Mouse (Mus musculus) neural tube, embryonic 10.5 days (tissue): Measurements from ENCODE around the gene Akap17b.
"Not testable (repeated sequence)": the region's sequence is repeated elsewhere in the genome, so short reads cannot be mapped to it uniquely, and the experiment has no call there.

Source experiments
- DNase-seq: peaks from one replicate; pipeline ENCODE4 v3.0.0-alpha.2; 2017; ENCODE audit warnings: low spot score; ENCODE audit errors: extremely low spot score

Akap17b gene

DNA sequence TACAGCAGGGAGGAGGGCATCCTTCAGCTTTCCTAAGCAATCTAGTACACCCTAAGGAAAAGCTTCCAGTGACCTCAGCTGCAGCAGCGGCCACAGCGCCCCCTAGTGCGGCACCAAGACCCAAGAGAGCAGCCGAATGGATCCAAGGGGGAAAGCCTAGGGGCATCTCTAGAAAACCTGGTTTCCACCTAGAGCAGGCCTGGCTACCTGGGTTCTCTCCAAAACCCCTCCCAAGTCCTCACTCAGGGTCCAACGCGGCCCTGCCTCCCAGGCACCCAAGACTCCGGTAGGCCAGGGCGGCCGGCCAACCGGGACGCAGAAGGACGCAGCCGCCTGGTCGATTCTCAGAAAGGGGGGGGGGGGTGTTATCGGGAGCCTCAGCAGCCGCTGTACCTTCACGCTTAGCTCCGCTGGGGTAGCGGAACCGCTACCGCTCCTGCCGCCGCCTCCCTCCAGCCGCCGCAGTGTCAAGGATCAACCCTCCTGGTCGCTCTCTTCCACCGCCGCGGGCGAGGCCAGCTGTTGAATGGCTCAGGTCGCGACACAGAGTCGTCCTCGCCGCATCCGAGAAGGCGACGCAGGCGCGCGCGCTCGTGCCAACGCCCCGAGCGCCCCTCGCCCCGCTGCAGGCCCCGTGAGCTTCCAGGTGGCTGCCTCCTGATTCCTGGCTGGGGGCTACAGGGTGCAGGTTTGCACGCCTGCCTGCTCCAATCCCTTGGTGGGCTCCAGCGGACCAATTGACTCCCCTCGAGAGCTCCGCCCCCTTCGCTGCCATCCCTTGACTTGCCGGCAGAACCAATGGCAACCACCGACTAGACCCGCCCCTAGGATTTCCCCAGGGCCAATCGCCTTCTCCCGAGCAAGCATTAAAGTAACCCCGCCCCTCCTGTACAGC lies at the start of gene Akap17b:
TSS of gene Akap17b (minus strand) at position 739 of the 895 bp plus-strand sequence.
- DNase-seq, result peak; percentile 74

DNA sequence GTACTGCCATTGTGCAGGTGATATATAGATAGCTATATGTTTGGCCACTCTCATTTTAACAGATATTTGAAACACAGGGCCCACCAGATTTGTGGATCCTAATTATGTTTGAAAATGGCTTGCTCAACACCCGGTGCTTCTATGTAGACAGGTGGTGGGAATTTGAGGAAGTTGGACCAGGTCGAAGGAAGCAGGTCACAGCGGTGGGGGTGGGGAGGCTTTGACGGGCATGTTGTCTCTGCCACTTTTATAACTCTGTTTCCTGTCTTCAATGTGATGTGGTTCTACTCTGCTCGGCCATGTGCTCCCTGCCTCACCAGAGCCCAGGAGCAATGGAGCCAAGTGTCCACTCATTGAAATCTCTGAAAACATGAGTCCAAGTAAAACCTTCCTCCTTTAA lies 46.2 kb upstream of the Akap17b start:
- DNase-seq, result no peak

DNA sequence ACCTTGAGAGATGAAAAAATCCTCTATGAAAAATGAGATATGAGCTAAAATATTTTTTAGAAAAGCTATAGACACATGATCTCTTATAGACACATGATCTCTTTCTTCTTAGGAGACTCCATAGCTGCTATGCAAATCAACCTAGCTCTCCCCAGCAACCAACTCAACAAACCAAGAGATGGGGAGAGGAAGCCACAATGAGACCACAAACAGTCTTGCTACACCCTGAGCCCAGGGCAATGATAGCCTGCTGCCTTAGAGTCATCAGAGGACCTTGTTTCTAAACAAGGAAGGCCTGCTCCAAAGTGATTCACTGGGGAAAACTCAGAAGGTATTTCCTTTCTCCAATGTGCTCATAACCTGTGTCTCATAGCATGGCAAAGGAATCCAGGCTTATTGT lies 44.5 kb upstream of the Akap17b start:
- no peak for DNase-seq

DNA sequence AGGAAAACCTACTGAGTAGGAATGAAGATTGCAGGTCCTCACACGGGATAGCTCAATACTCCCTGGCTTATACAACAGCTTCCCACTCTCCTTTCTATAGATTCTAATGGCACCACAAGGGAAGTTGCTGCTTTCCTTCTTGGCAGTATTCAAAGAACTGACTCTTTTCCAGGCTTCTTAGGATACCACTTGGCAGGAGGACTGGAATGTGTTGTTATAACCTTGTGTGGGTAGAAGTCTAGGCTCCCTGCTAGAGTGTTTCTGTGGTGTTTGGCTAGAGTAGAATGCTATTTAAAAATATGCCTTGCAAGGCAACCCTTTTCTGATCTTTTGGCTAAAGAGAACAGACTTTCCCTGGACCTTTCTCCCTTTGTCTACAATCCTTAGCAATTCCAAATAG lies 31.6 kb upstream of the Akap17b start:
- DNase-seq, result no peak

DNA sequence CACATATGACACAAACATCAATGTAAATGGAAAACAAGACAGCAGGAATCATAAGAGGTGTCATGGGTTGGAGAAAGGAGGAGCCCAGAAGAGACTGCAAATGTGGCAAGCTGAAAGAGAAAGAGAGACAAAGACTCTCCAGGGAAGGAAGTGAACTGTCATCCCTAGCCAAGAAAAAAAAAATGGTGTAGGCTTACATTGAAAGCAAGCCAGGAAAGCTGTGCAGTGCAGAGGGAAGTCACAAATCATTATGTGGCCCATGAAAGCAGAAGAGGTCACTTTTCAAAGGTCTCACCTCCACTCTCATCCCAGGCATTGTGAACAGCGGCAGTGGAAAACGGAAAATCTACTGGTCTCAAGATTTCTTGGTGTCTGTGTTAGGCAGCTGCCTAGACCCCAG lies 27.5 kb upstream of the Akap17b start:
- DNase-seq, result no peak

DNA sequence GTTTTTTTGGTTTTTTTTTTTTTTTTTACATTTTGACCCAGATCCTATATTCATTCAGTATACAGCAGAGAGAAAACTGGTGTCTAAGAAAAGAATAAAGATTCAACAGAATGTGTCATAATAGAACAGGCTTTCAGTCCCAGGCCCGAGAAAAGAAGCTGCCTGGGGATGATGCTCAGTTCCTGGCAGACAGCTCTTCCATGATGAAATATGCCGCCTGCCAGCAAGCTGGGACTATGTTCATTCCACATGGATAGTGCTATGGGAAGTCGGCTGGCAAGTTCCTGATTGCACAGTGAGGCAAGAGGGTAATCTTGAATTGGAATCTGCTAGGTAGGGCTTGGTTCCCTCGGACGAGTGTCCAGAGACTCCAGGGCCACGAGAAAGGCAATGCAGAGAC lies 5.1 kb downstream of the Akap17b start:
- no peak for DNase-seq

DNA sequence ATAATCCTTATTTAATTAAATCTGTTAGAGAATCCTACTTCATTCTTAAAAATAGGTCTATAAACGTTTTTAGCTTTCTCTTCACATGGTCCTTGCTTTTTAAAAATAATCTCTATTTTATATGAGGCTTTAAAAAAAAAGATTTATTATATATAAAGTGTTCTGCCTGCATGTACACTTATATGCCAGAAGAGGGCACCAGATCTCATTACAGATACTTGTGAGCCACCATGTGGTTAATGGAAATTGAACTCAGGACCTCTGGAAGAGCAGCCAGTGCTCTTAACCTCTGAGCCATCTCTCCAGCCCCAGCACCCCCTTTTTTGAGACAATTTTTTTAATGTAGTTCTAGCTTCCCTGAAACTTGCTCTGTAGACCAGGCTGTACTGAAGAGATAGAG lies 14.4 kb downstream of the Akap17b start:
- DNase-seq, result no peak

DNA sequence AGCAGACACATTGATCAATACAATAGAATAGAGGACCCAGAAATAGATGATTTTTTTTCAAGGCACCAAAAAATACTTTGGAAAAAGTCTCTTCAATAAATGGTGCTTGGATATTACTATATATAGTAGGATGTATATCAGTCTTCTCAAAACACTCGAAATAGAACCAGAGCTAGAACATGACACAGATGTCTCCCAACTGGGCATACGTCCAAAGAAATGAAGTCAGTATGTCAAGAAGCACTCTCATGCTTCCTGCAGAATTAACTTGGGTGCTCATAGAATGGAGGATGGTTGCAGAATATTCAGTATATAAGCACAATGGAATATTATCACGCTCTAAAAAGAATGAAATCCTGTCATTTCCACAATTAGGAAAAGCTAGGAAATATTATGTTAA lies 17.1 kb downstream of the Akap17b start:
- DNase-seq, result no peak

DNA sequence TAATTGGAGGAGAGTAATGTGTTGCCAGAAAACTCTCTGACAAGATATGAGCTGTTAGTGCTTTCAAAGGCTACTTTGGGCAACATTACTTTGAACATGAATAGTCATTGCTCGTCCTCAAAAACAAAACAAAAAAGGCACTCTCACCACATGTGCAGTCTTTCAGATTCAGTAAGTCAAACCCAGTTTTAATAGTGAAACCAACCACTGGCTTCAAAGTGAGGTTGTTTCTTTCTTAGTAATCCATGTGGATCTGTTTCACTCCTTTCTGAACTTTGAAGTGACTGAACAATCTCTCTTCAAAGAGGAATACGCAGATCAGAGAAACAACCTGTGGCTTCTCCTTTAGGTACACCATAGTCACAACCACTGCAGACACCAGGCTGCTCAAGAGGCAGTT lies 36.1 kb downstream of the Akap17b start:
- DNase-seq, result no peak

DNA sequence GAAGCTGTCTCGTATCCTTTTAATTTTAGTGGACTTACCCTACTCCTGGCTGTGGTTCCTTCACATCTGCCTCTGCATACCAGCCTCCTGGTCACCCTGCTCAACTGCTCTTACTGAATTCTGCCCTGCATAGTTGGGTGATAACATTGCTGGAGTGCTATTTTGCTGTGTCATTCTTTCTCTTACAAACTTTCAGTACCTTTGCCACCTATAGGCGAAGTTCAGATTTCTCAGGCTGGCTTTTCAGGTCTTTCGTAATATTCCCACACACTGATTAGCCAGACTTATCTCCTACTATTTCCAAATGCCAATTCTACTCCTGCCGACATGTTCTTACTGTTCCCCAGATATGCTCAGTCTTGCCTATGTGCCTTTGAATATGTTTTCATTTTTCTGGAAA lies 41.2 kb downstream of the Akap17b start:
- DNase-seq, result no peak

DNA sequence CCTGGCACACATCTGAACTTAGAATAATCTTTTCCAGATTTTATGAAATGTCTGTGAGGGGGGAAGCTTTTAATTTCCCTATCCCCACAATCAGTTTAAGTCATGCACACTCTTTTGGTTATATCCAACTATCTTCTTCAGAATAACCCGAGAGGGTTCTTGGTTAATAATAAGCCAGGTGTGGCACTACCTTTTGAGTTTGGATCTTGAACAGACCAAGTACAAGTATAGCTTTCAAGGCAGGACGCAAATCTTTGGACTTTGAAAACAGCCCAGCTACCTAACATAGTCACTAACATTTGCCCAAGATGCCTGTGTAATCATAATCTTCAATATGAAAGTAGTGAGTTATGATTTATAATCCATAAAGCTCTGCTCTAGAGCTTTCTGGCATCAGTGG lies 42.3 kb downstream of the Akap17b start:
- DNase-seq, result no peak

DNA sequence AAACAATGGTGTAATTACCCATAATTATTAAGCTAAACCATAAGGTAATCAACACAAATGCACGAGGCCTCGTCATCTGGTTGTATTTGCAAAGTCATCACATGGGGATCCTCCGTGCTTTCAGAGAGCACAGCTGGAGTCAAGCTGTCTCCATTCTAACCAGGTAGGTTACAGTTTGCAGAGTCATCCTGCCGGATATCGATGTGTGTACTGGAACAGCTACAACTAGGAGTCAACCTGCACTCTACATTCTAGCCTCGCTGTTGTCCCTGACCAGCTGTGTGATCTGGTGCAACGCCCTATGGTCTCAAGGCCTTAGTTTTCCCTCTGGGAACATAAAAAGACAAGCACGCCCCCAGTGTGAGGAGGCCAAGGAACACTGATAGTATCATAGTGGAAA lies 45.1 kb downstream of the Akap17b start:
- DNase-seq, result no peak

DNA sequence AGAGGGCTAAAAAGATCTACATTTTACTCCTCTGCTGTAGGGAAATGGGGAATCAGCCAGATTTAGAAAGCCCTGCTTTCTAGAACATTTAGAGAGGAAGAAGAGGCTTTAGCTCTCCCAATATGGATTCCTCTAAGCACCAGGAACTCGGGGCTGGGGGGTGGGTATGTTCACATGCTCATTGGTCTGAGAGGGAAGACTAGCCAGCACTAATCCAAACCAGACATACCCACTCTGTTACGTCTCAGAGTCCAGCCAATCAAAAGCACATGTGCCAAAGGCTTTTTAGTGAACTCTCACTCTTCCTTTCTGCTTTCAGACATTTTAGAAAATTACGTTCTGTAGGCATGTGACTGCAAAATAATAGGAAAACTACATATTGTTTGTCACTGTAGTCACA lies 45.5 kb downstream of the Akap17b start:
- DNase-seq, result no peak

DNA sequence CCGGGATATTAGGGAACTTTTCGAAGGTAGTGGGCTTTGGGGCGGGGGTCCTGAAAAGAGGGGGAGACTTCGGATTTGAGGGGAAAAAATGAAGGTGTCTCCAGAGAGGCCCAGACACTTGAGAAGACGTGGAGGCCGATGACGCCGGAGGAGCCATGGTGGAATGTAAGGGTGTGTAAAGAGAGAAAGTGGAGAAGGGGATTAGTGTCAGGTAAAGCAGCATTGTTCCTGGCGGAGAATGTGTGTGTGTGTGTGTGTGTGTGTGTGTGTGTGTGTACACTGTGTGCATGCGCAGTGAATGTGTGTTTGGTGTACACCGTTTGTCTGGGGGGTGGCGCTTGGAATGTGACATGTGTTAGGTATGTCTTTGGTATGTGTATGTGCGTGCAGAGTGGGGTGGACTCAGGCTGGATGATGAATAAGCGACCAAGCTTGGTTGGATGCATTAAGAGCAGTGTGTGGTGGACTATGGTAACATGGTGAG lies 46.3 kb downstream of the Akap17b start:
- peak; percentile 27 for DNase-seq

DNA sequence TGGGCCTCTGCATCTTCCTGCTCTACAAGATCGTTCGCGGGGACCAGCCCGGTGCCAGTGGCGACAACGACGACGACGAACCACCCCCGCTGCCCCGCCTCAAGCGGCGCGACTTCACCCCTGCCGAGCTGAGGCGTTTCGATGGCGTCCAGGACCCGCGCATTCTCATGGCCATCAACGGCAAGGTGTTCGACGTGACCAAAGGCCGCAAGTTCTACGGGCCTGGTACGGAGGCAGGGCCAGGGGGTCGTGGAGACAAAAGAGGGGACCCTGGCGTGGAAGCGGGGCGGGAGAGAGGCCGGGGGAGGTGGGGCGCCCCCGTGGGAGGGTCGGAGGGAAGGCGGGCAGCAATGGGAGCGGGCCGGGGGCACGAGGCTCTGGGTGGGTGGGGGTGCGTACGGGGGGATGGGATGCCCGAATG lies 46.8 kb downstream of the Akap17b start:
- DNase-seq, result peak; percentile 47

DNA sequence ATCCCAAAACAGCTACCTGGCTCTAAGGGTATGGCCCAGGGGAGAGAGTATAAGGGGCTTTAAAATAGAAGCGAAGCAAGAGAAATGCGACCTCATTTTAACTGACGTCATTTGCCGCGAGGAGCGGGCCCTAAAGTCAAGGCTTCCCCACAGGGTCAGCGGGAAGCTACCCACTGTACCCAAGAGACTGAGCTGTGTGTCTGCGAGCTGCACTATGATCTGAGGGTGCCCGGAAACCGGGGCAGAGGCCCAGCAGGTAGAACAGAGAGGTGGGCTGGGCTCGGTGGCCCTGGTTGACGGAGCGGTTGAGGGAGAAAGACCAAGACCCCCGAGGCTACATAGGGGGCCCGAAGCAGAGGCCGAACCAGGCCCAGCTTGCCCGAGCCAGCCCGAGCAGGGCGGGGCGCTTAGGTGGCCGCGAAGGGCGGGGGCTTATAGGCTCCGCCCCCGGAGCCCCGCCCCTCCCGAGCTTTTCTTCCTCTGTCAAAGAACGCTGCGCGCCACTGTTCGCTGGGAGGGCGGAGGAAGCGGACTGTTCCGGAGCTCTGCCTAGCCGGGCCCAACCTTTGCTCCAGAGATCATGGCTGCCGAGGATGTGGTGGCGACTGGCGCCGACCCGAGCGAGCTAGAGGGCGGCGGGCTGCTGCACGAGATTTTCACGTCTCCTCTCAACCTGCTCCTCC lies 47.3 kb downstream of the Akap17b start, which contains the start of gene Pgrmc1:
TSS of gene Pgrmc1 (plus strand) at position 500 of the 683 bp plus-strand sequence.
- peak; percentile 79 for DNase-seq

DNA sequence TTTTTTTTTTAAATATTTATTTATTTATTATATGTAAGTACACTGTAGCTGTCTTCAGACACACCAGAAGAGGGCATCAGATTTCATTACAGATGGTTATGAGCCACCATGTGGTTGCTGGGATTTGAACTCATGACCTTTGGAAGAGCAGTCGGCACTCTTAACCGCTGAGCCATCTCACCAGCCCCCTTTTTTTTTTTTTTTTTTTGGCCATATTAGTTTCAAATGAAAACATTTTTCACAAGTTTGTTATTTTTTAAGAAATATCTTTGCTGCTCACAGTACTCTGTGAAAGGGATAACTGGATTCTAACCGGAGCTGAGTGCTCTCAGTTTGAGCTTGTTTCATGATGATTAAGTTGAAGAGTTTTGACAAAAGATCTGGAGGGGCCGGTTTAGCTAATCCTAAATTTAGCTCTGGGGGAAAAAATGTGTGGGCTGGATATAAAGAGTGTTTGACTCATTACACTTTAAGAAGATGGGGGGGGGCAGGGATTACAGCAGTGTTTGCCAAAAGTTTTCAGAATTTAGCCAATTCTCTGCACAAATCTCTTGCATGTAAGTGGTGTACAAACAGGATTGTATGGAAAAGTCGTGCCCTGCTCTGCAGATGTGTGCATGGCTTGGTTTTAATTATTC lies 48.6 kb downstream of the Akap17b start:
- not testable (repeated sequence) for DNase-seq

DNA sequence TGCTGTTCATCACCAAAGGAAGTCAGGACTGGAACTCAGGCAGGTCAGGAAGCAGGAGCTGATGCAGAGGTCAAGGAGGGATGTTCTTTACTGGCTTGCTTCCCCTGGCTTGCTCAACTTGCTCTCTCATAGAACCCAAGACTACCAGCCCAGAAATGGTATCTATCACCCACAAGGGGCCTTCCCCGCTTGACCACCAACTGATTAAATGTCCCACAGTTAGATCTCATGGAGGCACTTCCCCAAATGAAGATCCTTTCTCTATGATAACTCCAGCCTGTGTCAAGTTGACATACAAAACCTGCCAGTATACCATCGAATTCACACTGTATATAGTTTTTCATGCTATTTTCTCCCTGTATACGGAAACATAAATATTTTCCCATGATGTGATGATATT lies 49.9 kb downstream of the Akap17b start:
- no peak for DNase-seq

DNA sequence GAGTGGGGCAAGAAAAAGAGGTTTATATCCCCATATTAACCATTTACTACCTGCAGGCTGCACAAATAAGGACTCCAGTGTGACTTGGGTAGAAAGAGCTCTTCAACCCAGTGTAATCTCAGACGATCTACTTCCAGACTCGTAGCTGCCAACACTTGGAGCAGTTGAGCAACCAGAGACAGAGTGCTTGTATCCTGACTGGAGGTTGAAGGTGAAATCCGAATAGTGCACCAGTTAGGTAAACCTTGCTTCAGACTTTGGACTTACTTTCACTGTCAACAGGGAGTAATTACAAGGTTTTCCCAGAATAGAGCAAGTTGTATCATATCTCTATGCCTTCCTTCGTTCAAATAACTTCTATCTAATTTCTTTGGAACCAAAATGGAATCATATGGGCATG lies 53.7 kb downstream of the Akap17b start:
- no peak for DNase-seq

DNA sequence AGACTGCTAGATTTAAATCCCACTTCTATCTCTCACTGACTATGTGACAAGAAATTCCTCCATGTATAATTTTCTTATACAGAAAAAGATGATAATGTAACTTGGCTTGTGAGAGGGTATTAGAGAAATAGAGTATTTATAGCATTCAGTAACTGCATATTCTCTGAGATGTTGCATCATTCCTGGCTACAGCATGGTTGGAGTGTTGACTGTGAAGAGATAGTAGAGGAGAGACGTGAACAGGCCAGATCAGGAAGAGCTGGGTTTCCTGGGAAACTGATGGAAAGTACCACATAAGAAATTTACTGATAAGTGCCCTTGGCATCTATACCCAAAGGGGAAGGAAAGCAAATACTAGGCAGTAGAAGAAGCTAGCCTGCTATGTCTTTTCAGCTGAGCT lies 54.1 kb downstream of the Akap17b start:
- no peak for DNase-seq

DNA sequence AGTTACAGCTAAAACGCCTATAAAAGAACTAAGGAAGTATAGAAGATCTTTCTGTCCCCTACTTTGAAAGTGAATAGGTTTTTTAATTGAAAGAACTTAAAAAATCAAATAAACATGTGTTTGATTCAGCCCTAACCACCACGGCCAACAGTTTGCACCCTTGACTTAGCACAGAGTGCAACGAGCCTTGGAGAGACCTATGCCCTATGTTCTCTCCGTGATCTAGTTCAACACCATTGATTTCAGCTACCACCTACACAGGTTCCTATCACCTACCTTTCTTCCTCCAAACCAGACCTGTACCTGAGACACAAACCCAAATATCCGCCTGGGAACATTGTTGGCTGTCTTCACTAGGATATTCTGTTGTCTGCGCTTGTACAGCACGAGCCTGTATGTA lies 54.9 kb downstream of the Akap17b start:
- DNase-seq, result no peak
